Mouse (Mus musculus) bone marrow macrophage, adult 2 months (primary cell): ENCODE data around the gene Pikfyve.

Source experiments
- CTCF ChIP-seq: IDR thresholded peaks from 2 replicates; pipeline ENCODE4 v1.5.1; 2012; ENCODE audit warnings: low read depth, mild to moderate bottlenecking, low read length, moderate library complexity
- POLR2A ChIP-seq: IDR thresholded peaks from 2 replicates; pipeline ENCODE4 v1.6.1; 2012; ENCODE audit warnings: mild to moderate bottlenecking, low read depth, low read length, borderline replicate concordance

- TF ChIP-seq CTCF (no peak), POLR2A (no peak)
Measured at GRCm38 (mm10) chr1:65137560-65137959, 48.9 kb upstream of the Pikfyve start.
